Mouse (Mus musculus): ENCODE measurements around the gene Slc25a14. TPM values are rescaled to one million over a fixed set of nuclear protein-coding genes. Genes with fewer than 3 reads are reported as not detected.

The Slc25a14 gene
- 1 to 10 TPM; 5.7 to 6.8 TPM for total RNA-seq (2021)
- long read RNA-seq, experiment 1, partial matches to known transcripts, result 7 of 15 reads
- long read RNA-seq, experiment 1, other reads (novel, unspliced or antisense), result 8 of 15 reads
- long read RNA-seq, experiment 2, partial matches to known transcripts, result 0 of 5 reads
- long read RNA-seq, experiment 2, other reads (novel, unspliced or antisense), result 5 of 5 reads

DNA sequence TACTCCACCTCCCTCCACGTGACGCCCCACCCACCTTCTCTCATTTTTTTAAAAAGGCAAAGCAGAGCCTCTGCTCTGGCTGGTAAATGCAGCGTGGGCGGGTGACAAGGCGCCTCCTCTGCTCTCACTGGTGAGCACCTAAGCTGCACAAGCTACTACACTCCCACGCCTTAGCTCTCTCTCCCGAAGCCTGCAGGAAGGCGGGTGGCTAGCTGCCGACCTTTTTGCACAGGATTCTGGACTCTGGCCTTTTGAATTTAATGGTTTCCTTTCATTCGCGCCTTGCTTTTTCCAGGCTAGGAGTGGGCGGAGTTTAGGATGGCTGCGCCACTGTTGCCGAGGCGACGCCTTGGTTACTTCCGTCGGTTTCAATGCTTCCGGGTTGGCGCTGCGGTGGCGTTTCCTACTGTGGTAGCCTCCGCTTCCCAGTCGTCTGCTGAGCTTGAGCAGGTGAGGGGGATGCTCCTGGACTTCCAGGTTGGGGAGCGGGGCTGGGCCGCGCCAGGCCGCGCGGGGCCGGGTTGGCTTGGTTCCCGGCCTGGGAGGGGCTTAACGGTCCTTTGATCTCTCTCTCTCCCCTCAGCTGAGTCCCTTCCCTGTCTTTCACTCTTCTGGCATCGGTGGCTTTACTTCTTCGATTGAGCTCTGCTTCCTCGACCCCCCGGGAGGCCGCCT lies at the start of gene Slc25a14:
Gene Slc25a14, plus strand, starts transcription at position 35 of the 675 bp plus-strand sequence.
- peak; percentile 80 for DNase-seq

- DNase-seq, result no peak
Measured at GRCm38 (mm10) chrX:48583332-48583731, 39.9 kb upstream of the Slc25a14 start.

GRCm38 (mm10) chrX:48593721-48594098 lies 29.5 kb upstream of the Slc25a14 start:
- DNase-seq, result no peak

DNA sequence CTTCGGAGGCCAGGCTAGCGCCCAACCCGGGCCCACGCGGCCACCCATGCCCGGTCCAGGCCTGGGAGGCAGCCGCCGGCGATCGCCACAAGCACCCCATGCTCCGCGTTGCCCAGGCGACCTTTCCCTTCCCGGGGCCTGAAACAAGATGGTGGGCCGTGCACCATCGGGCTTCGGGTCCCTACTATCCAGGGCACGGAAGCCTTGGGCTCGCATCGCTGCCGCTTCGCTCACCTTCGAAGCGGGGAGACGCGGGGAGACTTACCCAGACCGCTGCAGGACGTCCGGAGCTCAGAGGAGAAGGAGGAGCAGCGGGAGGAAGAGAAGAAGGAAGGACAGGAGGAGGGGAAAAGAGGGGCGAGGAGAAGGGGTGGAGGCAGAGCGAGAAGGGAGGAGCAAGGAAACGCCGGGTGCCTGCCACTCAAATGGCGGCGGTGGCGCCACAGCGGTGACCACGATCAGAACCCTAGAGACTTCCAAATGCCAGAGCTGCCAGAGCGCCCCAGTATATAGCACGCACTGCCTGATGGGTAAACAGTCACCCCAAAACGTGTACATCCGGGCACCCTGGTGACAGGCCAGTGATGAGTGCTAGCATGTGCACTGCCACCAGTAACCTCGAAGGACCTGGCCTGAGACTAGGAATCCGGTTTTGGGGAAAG lies 29.0 kb upstream of the Slc25a14 start, which contains the start of gene Zfp280c:
Gene Zfp280c, minus strand, starts transcription at position 406 of the 662 bp plus-strand sequence.
- DNase-seq, result peak; percentile 75

- DNase-seq, result no peak
Measured at GRCm38 (mm10) chrX:48596053-48596452, 27.2 kb upstream of the Slc25a14 start.

- no peak for DNase-seq
Measured at GRCm38 (mm10) chrX:48596906-48597305, 26.3 kb upstream of the Slc25a14 start.

- DNase-seq, result no peak
Measured at GRCm38 (mm10) chrX:48604872-48605271, 18.3 kb upstream of the Slc25a14 start.

- no peak for DNase-seq
Measured at GRCm38 (mm10) chrX:48623049-48623378, 199 bp upstream of the Slc25a14 start.

DNA sequence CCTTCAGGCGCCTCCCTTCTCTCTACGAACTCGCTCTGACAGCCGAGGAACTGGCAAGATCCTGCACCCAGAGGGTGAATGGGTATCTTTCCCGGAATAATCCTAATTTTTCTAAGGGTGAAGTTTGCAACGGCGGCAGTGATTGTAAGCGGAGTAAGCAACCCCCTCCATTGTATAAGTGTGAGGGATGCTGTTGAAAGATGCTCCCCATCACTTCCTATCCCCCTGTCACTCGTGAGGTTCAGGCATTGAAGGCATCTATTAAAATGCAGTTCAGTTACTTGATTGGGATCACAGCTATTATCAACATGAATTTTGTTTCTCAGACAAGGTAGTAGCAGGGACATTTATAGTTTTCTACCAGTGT lies 824 bp downstream of the Slc25a14 start:
- DNase-seq, result no peak

DNA sequence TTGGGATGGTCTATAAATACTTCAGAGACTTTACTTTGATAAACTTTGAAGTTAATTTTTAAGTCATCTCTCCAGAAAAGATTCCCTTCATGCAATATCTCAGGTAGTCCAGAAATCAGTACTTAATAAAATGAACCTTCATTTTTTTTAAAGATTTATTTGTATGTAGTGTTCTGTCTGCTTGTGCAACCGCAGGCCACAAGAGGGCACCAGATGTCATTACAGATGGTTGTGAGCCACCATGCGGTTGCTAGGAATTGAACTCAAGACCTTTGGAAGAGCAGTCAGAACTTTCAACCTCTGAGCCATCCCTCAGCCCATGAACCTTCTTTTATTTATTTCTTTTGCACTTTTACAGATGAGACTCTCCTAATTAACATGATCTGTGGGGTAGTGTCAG lies 13.8 kb downstream of the Slc25a14 start:
- DNase-seq, result no peak

DNA sequence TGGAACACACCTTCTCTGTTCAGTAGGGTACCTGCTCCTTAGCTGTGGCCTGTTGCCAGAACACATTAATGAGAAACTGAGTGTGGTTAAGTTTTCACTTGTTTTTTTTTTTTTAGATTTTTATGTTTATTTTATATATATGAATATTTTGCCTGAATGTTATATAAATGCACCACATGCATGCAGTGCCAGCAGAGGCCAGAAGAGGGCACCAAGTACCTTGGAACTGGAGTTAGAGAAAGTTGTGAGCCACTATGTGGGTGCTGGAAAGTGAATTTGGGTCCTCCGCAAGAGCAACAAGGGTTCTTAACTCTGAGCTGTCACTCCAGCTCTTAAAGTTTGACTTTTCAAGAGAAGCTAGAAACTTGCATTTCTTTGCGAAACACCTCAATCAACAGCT lies 20.9 kb downstream of the Slc25a14 start:
- DNase-seq, result peak; percentile 20

DNA sequence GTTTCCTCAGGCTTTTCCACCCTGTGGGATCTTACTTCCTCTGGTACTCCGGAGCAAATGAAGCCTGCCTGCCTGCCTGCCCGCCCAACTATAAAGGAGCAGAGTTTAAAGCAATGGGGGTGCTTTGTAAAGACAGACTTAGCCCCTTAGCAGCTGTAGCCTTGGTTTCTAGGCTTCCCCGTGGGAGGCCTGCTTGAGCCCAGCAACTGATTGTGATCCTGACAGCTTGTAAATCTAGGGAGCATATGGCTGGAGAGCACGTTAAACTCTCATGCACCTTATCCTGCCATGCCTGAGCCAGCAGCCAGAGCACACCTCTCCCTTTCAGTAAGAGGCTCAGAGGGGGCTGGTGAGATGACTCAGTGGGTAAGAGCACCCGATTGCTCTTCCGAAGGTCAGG lies 43.6 kb downstream of the Slc25a14 start:
- DNase-seq, result no peak

DNA sequence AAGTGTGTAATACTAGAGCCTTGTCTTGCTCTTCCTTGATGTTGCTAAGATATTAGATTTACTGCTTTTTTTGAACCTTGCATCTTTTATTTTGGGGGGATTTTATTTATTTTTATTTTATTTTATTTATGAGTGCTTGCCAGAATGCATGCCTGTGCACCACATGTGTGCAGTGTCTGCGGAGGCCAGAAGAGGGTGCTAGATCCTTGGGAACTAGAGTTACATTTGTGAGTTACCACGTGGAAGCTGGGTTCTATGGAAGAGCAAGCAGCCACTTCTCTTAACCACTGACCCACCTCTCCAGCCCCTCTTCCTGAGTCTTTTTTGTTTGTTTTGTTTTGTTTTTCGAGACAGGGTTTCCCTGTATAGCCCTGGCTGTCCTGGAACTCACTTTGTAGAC lies 46.4 kb downstream of the Slc25a14 start:
- no peak for DNase-seq

DNA sequence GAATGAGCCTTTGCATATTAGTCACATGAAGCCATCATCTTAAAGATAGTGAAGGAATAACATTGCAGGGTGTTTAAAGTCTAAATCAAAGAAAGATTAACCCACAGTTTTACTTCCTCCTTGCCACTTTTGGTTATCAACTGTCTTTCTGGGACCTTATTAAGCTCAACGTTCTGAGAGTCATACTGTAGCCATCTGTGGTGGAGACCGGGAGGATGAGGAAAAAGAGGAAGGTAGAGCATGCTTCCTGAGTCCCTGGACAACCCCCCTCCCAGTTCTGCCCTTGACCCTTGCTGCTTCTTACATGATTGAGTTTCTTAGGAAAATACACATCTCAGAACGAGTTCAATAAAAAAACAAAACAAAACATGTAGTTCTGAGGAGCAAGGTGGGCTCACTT lies 48.5 kb downstream of the Slc25a14 start:
- no peak for DNase-seq

DNA sequence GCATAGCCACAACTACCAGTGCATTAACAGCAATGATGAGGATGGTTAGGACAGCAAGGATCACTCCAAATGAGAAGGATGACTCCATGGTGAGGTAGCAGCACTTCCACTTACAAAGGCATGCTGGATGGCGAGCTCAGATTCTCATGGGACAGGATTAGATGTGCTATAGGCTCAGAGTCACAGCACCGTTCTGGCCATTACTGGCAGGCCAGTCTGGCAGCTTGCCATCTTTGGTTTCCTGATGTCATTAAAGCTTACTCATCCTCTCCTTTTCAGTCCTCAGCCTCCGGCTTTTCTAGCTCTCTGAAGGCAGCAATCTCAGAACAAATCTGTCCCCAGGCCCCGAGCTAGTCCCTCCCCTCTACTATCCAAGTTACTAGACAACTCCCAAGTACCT lies 51.0 kb downstream of the Slc25a14 start, which contains the start of gene Gpr119:
Gene Gpr119, minus strand, starts transcription at position 308 of the 400 bp plus-strand sequence.
- DNase-seq, result peak; percentile 66

DNA sequence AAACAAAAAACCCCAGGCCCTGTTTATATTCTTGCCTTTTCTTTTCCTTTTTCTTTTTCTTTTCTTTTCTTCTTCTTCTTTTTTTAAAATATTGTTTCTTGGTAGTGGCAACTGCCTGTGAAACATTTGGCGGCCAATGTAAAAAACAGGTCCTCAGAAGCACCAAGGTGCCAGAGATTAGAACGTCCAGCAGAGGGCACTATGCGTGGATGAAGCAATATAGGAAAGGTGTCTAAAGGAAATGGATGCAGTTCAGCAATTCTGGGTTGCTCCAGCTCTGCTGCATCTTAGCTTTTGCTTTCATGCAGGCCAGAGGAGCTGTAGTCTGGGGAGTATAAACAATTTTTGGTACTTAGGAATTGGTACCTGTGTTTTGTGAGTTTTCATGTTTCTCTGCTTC lies 60.2 kb downstream of the Slc25a14 start:
- DNase-seq, result peak; percentile 54

DNA sequence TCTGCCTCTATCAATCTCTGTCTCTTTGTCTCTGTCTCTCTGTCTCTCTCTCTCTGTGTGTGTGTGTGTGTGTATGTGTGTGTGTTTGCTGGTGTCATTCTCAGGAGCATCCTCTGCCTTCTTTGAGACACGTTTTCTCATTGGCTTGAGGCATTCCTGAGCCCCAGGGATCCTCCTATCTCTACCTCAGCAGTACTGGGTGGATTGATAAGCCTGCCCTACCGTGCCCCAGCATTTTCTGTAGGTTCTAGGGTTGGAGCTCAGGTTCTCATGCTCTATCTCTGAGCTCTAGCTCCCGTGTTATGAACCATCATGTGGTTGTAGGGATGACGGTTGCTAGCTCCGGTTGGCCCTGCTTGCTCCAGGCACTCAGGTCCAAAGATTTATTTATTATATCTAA lies 60.6 kb downstream of the Slc25a14 start:
- no peak for DNase-seq

DNA sequence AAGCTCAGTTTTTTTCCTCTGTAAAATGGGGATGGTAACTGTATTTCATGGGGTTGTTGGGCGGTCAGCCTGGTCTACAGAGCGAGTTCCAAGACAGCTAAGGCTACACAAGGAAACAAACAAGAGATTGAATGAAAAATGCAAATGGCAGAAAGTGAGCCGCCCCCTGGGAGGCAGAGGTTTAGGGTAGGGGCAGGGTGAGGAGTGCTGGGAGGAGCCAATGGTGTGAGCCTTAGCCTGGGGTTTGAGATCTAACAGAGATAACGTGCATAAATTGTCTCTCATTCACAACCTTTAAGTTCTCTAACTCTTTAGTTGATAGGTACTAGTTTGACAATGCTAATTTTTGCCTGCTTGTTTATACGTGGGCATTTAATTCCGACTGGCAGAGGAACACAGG lies 71.2 kb downstream of the Slc25a14 start:
- peak; percentile 2 for DNase-seq

GRCm38 (mm10) chrX:48694864-48695371 lies 71.7 kb downstream of the Slc25a14 start, which contains the start of gene Rbmx2:
Rbmx2 (plus strand) TSS chrX:48695004.
- DNase-seq, result peak; percentile 90

- no peak for DNase-seq
Measured at GRCm38 (mm10) chrX:48709701-48710100, 86.5 kb downstream of the Slc25a14 start.

Data from adrenal gland, postnatal 10 days (tissue).